Mouse (Mus musculus) left cerebral cortex, postnatal 36 days (tissue): ENCODE measurements at regions not wholly inside any gene's neighbourhood (a gene's known extent, or its start where the extent isn't known, plus 50 kb on each side); places are given as distances from the start of the nearest gene placed in this dataset.

ENCODE experiments used
- DNase-seq, 2 experiments: peaks; one replicate each; pipeline ENCODE4 v3.0.0; 2021 to 2022; ENCODE audit warnings: low spot score in 2 of 2, mixed read lengths in 1 of 2
- intact Hi-C: fragments of 180-260 bp; cut with DNase I; formaldehyde crosslinking; loops from one replicate; pipeline ENCODE4 v1.15.1; 2025

DNA sequence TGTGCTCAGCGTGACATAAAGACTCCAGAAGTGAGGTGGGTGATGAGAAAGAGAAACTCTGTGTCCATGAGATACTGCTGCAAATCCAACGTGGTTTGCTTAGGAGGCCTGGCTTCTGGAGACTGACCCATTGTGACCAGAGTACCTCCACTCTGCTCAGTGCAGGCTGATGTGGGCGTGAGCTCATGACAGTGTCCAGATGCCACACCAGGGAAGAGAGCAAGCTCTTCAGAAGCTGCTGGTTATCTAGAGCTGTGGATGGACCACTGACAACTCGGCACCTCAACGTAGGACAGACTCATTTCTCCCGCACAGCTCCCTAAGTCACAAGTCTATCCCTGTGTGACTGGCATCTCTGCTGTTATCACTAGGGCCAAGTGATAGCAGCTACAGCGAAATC lies 114.9 kb upstream of the N6amt1 start:
- intact Hi-C loops = no loop called here
- no peak for DNase-seq

DNA sequence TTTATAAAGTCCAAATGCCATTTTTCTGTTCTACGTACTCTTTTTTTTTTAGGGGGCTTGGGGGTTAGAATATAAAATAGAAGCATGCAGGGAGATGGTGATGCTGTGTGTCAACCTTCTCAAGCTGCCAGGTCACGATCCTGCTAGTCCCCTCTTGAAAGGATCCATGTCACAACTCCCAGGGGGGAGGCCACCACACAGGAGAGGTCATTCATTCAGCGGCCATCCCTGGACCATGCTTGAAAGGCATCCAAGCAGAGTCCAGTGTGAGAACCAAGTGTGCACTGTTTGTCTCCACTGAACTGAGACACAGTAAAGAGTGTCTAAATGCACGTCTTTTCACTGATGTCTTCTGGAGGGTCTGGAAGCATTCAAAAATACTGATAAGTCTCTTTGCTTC lies 119.8 kb upstream of the N6amt1 start:
- intact Hi-C loops = no loop called here
- no peak for DNase-seq

DNA sequence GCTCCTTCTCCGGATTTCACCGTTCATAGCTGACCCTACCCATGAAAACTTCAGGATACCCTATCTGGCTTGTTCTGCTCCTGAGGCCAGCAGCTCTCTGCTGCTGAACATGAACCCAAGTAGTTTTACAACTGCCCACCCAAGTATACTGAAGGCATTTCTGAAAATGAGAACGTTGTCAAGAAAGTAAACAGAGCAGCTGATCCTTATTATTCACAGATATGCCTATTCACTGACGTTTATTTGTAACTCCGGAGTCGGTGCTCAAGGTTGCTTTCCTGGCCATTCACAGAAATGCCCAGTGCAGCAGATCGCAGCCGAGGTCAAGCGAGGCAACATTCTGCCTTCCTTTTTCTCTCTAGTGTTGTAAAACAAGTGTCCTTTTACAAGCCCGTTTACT lies 128.4 kb upstream of the N6amt1 start:
- intact Hi-C loops = no loop called here
- DNase-seq = no peak

GRCm38 (mm10) chr16:87225085-87225484 lies 128.9 kb upstream of the N6amt1 start:
- DNase-seq = no peak
- intact Hi-C loops = no loop called here

DNA sequence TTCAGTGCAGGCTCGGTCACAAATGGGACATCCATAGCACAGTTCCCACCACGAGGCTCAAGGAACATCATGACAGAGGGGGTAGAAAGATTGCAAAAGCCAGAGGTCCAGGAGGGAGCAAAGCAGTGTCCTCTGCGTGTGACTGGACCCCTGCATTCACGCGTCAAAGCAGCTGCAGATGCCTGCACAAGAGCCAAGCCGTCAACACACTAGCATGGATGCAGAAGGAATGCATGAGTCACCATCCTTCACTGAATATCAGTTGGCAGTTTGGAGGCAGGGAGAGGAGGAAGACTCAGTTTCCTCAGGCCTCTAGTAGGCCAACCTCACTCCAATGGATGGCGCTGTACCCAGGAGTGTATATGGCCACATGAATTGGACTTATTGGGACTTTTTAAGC lies 130.0 kb upstream of the N6amt1 start:
- intact Hi-C loops = no loop called here
- DNase-seq = no peak

DNA sequence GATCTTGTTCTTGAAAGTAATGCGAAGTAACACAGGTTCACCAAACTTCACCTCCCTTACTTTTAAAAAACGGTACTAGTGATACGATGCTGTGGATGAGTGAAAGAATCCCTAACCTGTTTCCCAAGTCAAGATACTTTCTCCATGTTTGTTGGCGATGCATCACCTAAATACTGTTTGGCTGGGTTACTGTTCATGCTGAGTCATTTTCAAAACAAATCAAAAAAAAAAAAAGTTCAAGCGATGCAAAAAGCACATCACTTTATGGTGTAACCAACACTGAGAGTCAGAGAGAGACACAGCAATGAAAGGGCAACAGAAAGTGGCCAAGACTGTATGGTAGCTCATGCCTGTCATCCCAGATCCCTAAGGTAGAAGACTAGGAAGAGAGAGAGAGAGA lies 133.4 kb upstream of the N6amt1 start:
- intact Hi-C loops = no loop called here
- no peak for DNase-seq

- DNase-seq = no peak
- intact Hi-C loops = no loop called here
Measured at GRCm38 (mm10) chr16:87220201-87220600, 133.8 kb upstream of the N6amt1 start.

GRCm38 (mm10) chr16:87207875-87208274 lies 146.1 kb upstream of the N6amt1 start:
- no peak for DNase-seq
- intact Hi-C loops = no loop called here

DNA sequence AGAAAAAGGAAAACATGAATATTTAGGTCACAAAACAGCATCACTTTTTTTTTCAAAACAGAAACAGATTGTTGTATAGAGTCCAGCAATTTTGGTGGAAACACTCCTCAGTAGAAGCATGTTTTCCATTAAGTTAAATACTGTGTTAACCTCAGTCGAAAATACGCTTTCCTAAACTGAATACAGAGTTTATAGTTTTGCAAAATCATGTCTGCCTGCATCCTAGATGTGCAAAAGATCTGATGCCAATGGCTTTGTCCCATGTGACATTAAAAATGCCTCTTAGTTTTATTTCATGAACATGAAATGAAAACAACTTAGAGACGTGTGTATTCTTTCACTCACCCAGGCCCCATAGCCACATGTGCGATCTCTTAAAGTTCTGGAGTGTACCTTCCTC lies 163.5 kb upstream of the N6amt1 start:
- intact Hi-C loops = no loop called here
- no peak for DNase-seq

DNA sequence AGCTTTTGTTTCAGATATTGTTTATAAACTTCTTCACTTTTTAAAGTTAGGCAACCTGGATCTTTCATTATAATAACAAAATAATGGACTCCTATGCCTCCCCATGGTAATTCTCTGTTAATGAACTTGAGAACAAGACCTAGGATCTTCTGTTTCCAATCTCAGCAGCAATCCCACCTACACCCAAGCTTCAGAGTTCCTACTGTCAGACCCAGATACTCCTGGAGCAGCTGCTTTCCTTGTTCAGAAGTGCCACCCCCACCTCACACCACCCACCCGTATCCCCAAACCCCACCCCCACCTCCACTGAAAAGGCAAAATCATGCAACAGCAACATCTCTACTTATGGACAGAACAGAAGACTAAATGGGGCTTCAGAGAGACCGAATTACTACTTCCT lies 165.2 kb upstream of the N6amt1 start:
- DNase-seq = no peak
- intact Hi-C loops = no loop called here

DNA sequence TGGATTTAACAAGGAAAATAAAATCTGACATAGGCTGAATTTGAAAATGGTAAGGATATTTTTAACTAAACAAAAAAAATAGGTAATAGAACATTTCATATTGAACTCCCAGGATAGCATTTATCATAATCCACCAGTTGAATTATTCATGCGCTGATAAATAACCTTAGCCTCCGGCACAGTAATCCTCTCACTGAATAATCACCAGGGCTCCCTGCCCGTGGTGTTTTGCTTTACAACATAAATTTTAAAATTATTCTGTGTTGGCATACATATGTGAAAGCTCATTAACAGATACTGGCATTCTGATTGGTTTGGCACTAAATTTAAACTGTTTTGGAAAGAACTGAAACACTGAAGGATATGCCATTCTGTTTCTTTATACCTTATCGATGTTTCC lies 181.6 kb upstream of the N6amt1 start:
- intact Hi-C loops = no loop called here
- no peak for DNase-seq

GRCm38 (mm10) chr16:87139301-87139700 lies 214.7 kb upstream of the N6amt1 start:
- DNase-seq = no peak
- intact Hi-C loops = no loop called here

GRCm38 (mm10) chr16:87136503-87136902 lies 217.5 kb upstream of the N6amt1 start:
- no peak for DNase-seq
- intact Hi-C loops = no loop called here

DNA sequence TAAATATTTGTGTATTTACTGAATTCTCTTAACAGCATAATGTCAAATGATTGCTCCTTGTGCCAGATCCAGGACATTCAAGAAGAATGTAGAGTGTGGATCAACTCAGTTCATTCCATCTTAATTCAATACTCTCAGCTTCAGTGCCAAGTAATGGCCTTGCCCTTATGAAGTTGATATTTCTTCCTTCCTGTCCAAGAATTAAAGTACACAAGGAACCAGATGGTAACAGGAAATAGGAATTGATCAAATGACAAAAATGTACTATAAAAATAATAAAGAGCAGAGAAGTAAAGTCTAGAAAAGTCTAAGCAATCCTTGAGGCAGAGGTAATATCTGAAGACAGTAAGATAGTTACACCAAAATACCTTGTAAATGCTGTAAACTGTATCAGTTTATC lies 219.5 kb upstream of the N6amt1 start:
- no peak for DNase-seq
- intact Hi-C loops = no loop called here

DNA sequence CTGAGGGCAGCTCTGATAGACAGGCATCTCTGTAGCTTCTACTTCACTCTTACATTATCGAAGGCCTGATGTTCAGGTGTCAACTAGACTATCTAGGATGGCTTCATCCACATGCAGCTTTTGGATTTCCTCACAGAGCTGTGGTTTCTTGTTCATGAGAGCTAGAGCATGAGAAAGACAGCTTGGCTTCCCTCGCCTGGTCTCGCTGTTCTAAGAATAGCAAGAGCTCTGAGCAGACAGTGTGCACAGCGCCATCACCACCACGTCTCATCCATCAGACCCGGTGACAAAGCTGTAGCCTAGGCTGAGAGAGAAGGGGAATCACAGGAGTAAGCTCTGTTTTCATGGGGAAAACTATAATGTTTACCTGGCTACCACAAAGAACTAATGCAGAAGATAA lies 220.1 kb upstream of the N6amt1 start:
- DNase-seq = no peak
- intact Hi-C loops = no loop called here

DNA sequence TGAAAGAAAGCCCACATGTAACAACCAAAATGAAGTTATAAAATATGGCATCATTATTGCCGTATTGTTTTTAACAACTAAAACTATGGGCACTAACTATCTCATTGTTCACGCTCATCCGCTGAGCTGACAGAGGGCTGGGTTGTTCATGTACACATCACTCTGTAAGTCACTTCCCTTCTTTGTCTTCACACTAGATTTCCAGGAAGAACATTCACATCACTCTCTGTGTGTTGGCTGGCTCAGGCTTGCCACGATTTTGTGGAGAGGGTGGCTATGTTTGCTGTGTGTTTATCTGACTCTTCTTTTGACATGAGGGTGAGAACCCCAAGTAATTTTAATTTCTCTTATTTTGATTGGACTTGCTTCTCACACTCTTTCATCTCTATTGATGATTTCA lies 221.9 kb upstream of the N6amt1 start:
- DNase-seq = no peak
- intact Hi-C loops = no loop called here

DNA sequence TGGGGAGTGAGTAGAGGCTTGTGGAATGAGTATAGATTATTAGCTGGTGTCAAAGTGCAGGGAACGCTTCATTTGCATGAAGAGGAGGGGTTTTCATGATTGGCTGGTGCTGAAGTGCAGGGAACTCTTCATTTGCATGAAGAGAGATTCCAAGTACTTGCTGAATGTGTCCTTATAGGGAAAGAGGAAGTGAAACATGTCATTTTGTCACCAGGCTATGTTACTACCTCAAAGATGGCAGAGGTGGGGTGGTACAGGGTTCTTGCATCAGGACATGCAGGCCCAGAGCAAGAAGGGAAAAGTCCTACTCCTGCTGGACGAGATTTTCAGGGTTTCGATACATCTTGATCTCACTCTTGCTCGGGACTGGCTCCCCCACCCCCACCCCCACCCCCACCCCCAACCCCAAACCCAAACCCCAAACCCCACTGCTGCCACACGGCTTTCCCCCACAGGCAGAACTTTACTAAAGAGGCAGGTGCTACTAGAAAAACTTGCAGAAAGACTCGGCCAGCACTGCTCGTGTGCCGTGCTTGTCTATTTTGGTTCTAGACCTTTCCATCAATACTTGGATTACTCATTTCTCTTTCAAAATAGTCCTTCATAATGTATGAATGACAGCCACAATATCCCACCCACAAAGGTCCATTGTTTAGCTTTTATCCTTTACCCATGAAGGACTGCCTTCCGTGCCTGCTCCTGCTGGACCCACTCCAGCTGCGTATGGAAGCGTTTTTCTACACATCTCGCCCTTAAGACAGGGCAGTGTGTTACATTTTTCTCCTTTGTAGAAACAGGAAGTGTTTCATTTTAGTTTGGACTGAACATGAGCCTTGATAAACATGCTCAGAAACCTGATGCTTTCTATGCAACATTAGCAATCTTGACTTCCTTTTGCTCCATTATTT lies 223.0 kb upstream of the N6amt1 start:
- intact Hi-C loops = no loop called here
- DNase-seq = no peak

DNA sequence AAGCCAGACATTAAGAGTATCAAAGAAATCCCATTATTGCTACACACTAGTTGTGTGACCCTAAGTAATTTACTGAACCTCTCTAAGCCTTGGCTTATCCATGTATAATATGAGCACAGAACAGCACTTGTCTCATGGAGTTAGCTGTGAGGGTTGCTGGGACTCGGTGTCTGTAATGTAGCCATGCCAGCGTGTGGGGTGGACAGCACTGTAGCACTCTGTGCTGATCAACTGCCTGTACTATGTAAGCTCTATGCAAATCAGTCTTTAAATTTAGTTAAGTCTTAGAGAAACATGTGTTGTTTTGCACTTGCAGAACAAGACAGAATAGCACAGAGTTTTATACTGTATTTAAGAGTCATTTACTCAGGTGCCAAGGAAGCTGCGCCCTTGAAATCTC lies 225.0 kb upstream of the N6amt1 start:
- no peak for DNase-seq
- intact Hi-C loops = loop anchor here (10.0 kb wide), 1 partner anchor 104 kb away; no protein-coding TSS in a partner anchor

- intact Hi-C loops = loop anchor here (10.0 kb wide), 1 partner anchor 103 kb away; no protein-coding TSS in a partner anchor
- peak; percentile 25 to 39 for DNase-seq
Measured at GRCm38 (mm10) chr16:87128230-87128629, 225.8 kb upstream of the N6amt1 start.

GRCm38 (mm10) chr16:87124519-87124918 lies 229.5 kb upstream of the N6amt1 start:
- intact Hi-C loops = loop anchor here (10.0 kb wide), 1 partner anchor 100 kb away; no protein-coding TSS in a partner anchor
- DNase-seq = no peak

GRCm38 (mm10) chr16:87103599-87103998 lies 250.4 kb upstream of the N6amt1 start:
- no peak for DNase-seq
- intact Hi-C loops = no loop called here

- intact Hi-C loops = no loop called here
- DNase-seq = no peak
Measured at GRCm38 (mm10) chr16:87102057-87102456, 251.9 kb upstream of the N6amt1 start.
